Mouse (Mus musculus) MEL (cell line): ENCODE data around the gene Coro1a.

Source experiments
- BHLHE40 ChIP-seq: IDR thresholded peaks from 2 replicates; pipeline ENCODE4 v1.6.1; 2012; ENCODE audit warnings: low read depth, mild to moderate bottlenecking, inconsistent platforms, low read length, improper control_type of control experiment, borderline replicate concordance
- CHD2 ChIP-seq: IDR thresholded peaks from 2 replicates; pipeline ENCODE4 v1.6.1; 2011; ENCODE audit warnings: low read length, improper control_type of control experiment
- CTCF ChIP-seq, 3 experiments: IDR thresholded peaks in 2 of 3; conservative IDR thresholded peaks in 1 of 3; 2 replicates each; pipeline ENCODE4 v1.5.1; 2011 to 2012; ENCODE audit warnings: low read length in 3 of 3, low read depth in 2 of 3, mild to moderate bottlenecking in 2 of 3, improper control_type of control experiment in 1 of 3, inconsistent platforms in 1 of 3, mixed read lengths in 1 of 3, moderate library complexity in 1 of 3; ENCODE audit not compliant: control insufficient read depth in 1 of 3, insufficient read depth in 1 of 3, poor library complexity in 1 of 3, severe bottlenecking in 1 of 3
- GABPA ChIP-seq: IDR thresholded peaks from 2 replicates; pipeline ENCODE4 v1.6.1; 2012; ENCODE audit warnings: low read depth, mild to moderate bottlenecking, inconsistent platforms, low read length, improper control_type of control experiment, moderate library complexity
- JUND ChIP-seq: IDR thresholded peaks from 2 replicates; pipeline ENCODE4 v1.6.1; 2011; ENCODE audit warnings: low read depth, mild to moderate bottlenecking, improper control_type of control experiment, low read length
- MAX ChIP-seq: IDR thresholded peaks from 2 replicates; pipeline ENCODE4 v1.6.1; 2011; ENCODE audit warnings: low read length, improper control_type of control experiment
- MYB ChIP-seq: IDR thresholded peaks from 2 replicates; pipeline ENCODE4 v1.6.1; 2011; ENCODE audit warnings: mild to moderate bottlenecking, low read depth, low read length, improper control_type of control experiment
- MYC ChIP-seq: IDR thresholded peaks from 2 replicates; pipeline ENCODE4 v1.6.1; 2011; ENCODE audit warnings: low read depth, mild to moderate bottlenecking, low read length, improper control_type of control experiment, moderate library complexity
- RAD21 ChIP-seq: IDR thresholded peaks from 2 replicates; pipeline ENCODE4 v1.6.1; 2011; ENCODE audit warnings: mild to moderate bottlenecking, low read depth, low read length, improper control_type of control experiment
- RCOR1 ChIP-seq: IDR thresholded peaks from 2 replicates; pipeline ENCODE4 v1.6.1; 2012; ENCODE audit warnings: low read depth, mild to moderate bottlenecking, inconsistent platforms, low read length, improper control_type of control experiment
- SMC3 ChIP-seq: IDR thresholded peaks from 2 replicates; pipeline ENCODE4 v1.6.1; 2011; ENCODE audit warnings: low read depth, low read length, improper control_type of control experiment
- TCF12 ChIP-seq: IDR thresholded peaks from 2 replicates; pipeline ENCODE4 v1.6.1; 2014; ENCODE audit warnings: low read depth, mild to moderate bottlenecking, inconsistent platforms, low read length, improper control_type of control experiment, moderate library complexity
- USF1 ChIP-seq: IDR thresholded peaks from 2 replicates; pipeline ENCODE4 v1.6.1; 2014; ENCODE audit warnings: low read depth, mild to moderate bottlenecking, inconsistent platforms, low read length, improper control_type of control experiment, moderate library complexity

DNA sequence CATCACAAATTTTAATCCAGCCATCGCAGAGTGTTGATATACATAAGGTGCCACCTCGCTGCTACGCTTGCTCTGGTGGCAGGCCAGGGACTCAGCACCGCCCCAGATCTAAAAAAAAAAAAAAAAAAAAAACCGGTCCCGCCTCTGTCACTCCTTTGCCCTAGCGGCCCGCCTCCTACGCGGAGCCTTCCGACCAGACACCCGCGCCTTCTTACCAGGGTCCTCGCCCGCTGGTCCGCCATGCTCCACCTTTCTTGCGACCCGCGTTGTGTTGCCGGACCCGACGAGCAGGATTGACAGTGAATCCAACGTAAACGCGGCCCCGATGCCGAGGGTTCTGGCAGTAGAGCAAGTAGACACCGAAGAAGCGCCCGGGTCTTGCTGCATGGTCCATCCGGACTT lies 12.4 kb downstream of the Coro1a start, which contains the start of gene Bola2:
- no peak for TF ChIP-seq CTCF (IDR thresholded peaks at IDR 0.05 in 2 of 3, conservative IDR thresholded peaks at IDR 0.05 in 1 of 3; ENCODE audit: control insufficient read depth in 1 of 3, insufficient read depth in 1 of 3, low read depth in 2 of 3, low read length in 3 of 3, poor library complexity in 1 of 3, severe bottlenecking in 1 of 3)
- TF ChIP-seq MAX = no peak
- TF ChIP-seq JUND = no peak
- no peak for TF ChIP-seq MYC
- TF ChIP-seq RCOR1 = no peak; the same call in 1 of the 2 replicates
- no peak for TF ChIP-seq RAD21
- no peak for TF ChIP-seq USF1
- TF ChIP-seq GABPA = no peak
- no peak for TF ChIP-seq TCF12
- TF ChIP-seq SMC3 = 0 out of 2 replicates have a peak, but pooled peaks have one; percentile 2
- TF ChIP-seq CHD2 = no peak
- TF ChIP-seq BHLHE40 = no peak
- TF ChIP-seq MYB = no peak
